Mouse (Mus musculus) liver, embryonic 14.5 days (tissue): ENCODE data around the gene Tapt1.

Source experiments
- CTCF ChIP-seq: IDR thresholded peaks from 2 replicates; pipeline ENCODE4 v1.5.1; 2016; ENCODE audit warnings: antibody characterized with exemption, low read depth, control low read depth
- EP300 ChIP-seq: IDR thresholded peaks from 2 replicates; pipeline ENCODE4 v1.6.1; 2016; ENCODE audit warnings: antibody characterized with exemption, low read depth

DNA sequence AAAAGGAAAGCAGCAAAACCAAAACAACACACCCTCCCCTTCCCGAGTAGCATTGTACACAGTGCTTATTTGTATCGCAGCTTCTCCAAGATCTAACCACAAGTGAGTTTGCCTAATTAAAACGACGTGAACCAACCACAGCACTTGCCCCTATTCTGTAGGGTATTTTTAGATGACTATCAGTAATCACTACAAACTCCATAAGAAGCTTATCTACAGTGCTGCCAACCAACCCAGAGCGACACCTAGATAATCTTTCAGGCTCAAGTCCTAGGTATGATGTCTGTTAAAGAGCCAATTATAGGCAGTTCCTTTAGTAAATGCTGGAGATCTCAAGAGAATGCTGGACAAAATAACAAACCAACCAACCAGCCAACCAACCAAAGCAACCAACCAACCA is 28.6 kb downstream of the Tapt1 start:
- TF ChIP-seq CTCF: no peak
- TF ChIP-seq EP300: no peak
